Mouse (Mus musculus): ENCODE results near the gene Pspn. TPM values are rescaled to one million over a fixed set of nuclear protein-coding genes. Genes with fewer than 3 reads are reported as not detected.

Pspn gene
- polyA plus RNA-seq, 1 experiment from 2014 or later = not detected

DNA sequence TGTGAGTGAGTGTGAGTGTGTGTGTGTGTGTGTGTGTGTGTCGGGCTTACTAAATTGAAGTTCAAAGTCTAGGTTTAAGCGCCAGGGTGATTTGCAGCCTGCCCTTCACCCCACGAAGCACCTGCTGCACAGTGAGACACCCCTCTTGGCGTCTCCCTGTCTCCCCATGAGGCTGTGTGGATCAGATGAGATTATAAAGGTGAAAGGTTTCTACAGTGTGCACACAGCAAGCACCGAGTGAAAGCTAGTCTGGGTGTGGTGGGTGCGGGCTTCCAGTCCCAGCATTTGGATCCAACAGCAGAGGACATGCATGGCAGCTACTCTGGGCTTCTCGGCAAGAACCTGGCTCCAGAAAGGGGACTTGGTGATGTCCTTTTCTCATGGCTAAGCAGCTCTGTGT is 18.8 kb downstream of the Pspn start:
- H3K4me2 ChIP-seq = no peak overlapping the region
- H3K27me3 ChIP-seq = no peaks in the 10 kb centered on the region
- no peaks in the 10 kb centered on the region for H3K36me3 ChIP-seq
- no peaks in the 10 kb centered on the region for H3K9me3 ChIP-seq (replicated peaks)
- H3K9ac ChIP-seq = no peak overlapping the region
- 72% methylated on average over 7 of the region's 7 CpGs for WGBS
- H3K4me1 ChIP-seq (replicated peaks) = no peaks in the 10 kb centered on the region
- no peak overlapping the region for H3K27ac ChIP-seq
- no peak for ATAC-seq (replicated peaks; ENCODE audit: insufficient number of reproducible peaks, insufficient read depth, low FRiP score, low read depth)
- H3K4me3 ChIP-seq = no peak overlapping the region

- WGBS = 64% methylated on average over 4 of the region's 8 CpGs
Observed at GRCm38 (mm10) chr17:56979524-56979923, 20.3 kb downstream of the Pspn start.

DNA sequence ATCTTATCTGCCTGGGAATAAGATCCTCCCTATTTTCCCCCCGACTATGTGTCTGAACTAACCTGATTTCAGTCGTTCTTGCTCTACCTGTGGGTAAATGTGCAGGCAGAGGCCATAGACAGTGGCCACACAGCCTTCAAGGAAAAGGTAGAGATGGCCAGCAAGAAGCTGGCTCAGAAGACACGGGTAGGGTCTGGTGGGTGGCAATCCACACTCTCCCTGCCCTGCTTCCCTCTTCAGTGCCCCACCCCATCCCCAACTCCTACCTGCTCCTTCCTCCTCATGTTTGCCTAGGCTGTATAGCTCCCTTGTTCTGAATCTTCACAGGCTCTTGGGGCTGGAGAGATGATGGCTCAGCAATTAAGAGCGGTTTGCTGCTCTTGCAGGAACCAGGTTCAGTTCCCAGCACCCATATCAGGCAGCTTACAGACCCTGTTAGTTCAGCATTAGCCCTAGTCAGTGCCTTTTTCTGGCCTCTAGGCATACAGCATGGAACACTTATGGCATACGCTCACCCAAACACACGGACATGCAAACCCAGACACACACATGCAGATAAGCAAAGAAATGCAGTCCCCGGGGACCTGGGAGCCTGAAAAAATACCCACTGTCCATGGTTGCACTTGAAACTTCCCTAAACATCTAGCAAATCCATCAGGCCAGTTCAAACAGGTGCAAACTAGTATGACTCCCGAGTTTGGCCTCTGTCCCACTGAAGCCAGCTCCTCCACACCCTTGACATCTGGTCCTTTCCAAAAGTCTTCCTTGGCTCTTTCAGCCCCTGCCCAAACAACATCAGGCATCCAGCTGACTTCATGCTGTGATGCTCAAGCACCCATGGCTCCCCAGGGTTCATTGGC is 23.1 kb downstream of the Pspn start:
- Histone ChIP-seq H3K9me3 (replicated peaks) (no peaks in the 10 kb centered on the region), H3K36me3 (no peaks in the 10 kb centered on the region), H3K27ac (no peak overlapping the region), H3K27me3 (0 out of 2 replicates have a peak, but pooled peaks cover 1% of the 10 kb centered on the region), H3K9ac (no peak overlapping the region), H3K4me2 (no peak overlapping the region), H3K4me3 (no peak overlapping the region), H3K4me1 (replicated peaks) (no peaks in the 10 kb centered on the region)
- WGBS = 60% methylated on average over 8 of the region's 8 CpGs
- ATAC-seq (replicated peaks; ENCODE audit: insufficient number of reproducible peaks, insufficient read depth, low FRiP score, low read depth) = no peak

More at GRCm38 (mm10) chr17:56979524-56979923, 20.3 kb downstream of the Pspn start:
- no peaks in the 10 kb centered on the region for H3K36me3 ChIP-seq
- H3K9ac ChIP-seq = no peak overlapping the region
- no peak for ATAC-seq (replicated peaks; ENCODE audit: insufficient number of reproducible peaks, insufficient read depth, low FRiP score, low read depth)
- no peaks in the 10 kb centered on the region for H3K27me3 ChIP-seq
- H3K4me2 ChIP-seq = no peak overlapping the region
- H3K4me1 ChIP-seq (replicated peaks) = no peaks in the 10 kb centered on the region
- no peak overlapping the region for H3K27ac ChIP-seq
- no peak overlapping the region for H3K4me3 ChIP-seq
- no peaks in the 10 kb centered on the region for H3K9me3 ChIP-seq (replicated peaks)

DNA sequence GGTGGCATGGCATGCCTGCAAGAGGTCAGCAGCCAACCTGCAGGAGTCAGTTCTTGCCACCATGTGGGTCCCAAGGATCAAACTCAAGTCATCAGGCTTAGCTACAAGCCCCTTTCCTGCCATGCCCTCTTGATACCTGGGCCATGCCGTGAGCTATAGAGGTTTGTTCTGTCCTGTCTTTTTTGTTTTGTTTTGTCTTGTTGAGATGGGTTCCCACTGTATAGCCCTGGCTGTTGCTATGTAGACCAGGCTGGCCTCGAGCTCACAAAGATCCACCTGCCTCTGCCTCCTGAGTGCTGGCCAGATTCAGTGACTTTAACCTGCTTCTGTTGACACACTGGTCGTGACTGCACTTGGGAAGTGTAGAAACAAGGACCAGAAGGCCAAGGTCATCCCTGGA is 24.4 kb downstream of the Pspn start:
- no peak overlapping the region for H3K4me2 ChIP-seq
- WGBS = 59% methylated on average over 3 of the region's 3 CpGs

GRCm38 (mm10) chr17:56974708-56975240 is 25.0 kb downstream of the Pspn start:
- no peak overlapping the region for H3K4me2 ChIP-seq
- no peak overlapping the region for H3K4me3 ChIP-seq
- 0 out of 2 replicates have a peak, but pooled peaks cover 6% of the 10 kb centered on the region for H3K27me3 ChIP-seq
- H3K36me3 ChIP-seq = no peaks in the 10 kb centered on the region
- no peak overlapping the region for H3K9ac ChIP-seq
- no peaks in the 10 kb centered on the region for H3K4me1 ChIP-seq (replicated peaks)
- ATAC-seq (replicated peaks; ENCODE audit: insufficient number of reproducible peaks, insufficient read depth, low FRiP score, low read depth) = no peak
- H3K9me3 ChIP-seq (replicated peaks) = no peaks in the 10 kb centered on the region
- no peak overlapping the region for H3K27ac ChIP-seq
- 78% methylated on average over 5 of the region's 5 CpGs for WGBS

More for the DNA sequence above, 24.4 kb downstream of the Pspn start:
- ATAC-seq (replicated peaks; ENCODE audit: insufficient number of reproducible peaks, insufficient read depth, low FRiP score, low read depth) = no peak
- Histone ChIP-seq H3K4me1 (replicated peaks) (no peaks in the 10 kb centered on the region), H3K4me3 (no peak overlapping the region), H3K9me3 (replicated peaks) (no peaks in the 10 kb centered on the region), H3K27me3 (0 out of 2 replicates have a peak, but pooled peaks cover 6% of the 10 kb centered on the region), H3K27ac (no peak overlapping the region), H3K9ac (no peak overlapping the region), H3K36me3 (no peaks in the 10 kb centered on the region)

- ATAC-seq (replicated peaks; ENCODE audit: insufficient number of reproducible peaks, insufficient read depth, low FRiP score, low read depth) = no peak
- 60% methylated on average over 14 of the region's 14 CpGs for WGBS
- H3K9ac ChIP-seq = no peak overlapping the region
- H3K4me3 ChIP-seq = no peak overlapping the region
- no peak overlapping the region for H3K4me2 ChIP-seq
- 0 out of 2 replicates have a peak, but pooled peaks cover 6% of the 10 kb centered on the region for H3K27me3 ChIP-seq
- no peaks in the 10 kb centered on the region for H3K4me1 ChIP-seq (replicated peaks)
- no peaks in the 10 kb centered on the region for H3K9me3 ChIP-seq (replicated peaks)
- H3K27ac ChIP-seq = no peak overlapping the region
- H3K36me3 ChIP-seq = no peaks in the 10 kb centered on the region
Observed at GRCm38 (mm10) chr17:56973956-56974707, 25.7 kb downstream of the Pspn start.

DNA sequence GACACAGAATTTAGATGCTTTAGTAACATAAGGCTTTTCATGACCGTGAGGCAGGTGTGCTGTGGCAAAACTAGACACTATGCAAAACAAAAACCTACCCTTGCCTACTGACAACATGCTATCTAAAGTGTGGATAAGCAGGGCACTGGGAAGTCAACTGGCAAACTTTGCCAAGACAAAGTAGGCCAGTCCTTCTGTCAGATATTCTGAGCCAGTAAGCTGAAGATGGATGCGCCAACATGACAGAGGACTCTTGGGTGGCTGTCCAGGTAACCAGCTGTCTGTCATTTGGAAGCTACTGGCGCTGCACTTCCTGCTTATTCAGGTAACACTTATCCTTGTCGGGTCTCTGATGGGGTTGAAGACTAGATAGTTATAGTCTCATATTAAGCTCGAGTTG is 29.7 kb downstream of the Pspn start:
- WGBS = 49% methylated on average over 5 of the region's 5 CpGs
- Histone ChIP-seq H3K9ac (no peak overlapping the region), H3K27ac (no peak overlapping the region), H3K9me3 (replicated peaks) (no peaks in the 10 kb centered on the region), H3K4me1 (replicated peaks) (no peaks in the 10 kb centered on the region), H3K4me2 (no peak overlapping the region), H3K27me3 (0 out of 2 replicates have a peak, but pooled peaks cover 6% of the 10 kb centered on the region), H3K36me3 (no peaks in the 10 kb centered on the region), H3K4me3 (no peak overlapping the region)
- no peak for ATAC-seq (replicated peaks; ENCODE audit: insufficient number of reproducible peaks, insufficient read depth, low FRiP score, low read depth)

- no peak for ATAC-seq (replicated peaks; ENCODE audit: insufficient number of reproducible peaks, insufficient read depth, low FRiP score, low read depth)
- Histone ChIP-seq H3K9ac (no peak overlapping the region), H3K4me1 (replicated peaks) (no peaks in the 10 kb centered on the region), H3K27ac (no peak overlapping the region), H3K36me3 (no peaks in the 10 kb centered on the region), H3K4me3 (no peak overlapping the region), H3K9me3 (replicated peaks) (no peaks in the 10 kb centered on the region), H3K27me3 (0 out of 2 replicates have a peak, but pooled peaks cover 6% of the 10 kb centered on the region), H3K4me2 (no peak overlapping the region)
- 63% methylated on average over 3 of the region's 3 CpGs for WGBS
Observed at GRCm38 (mm10) chr17:56969321-56969720, 30.5 kb downstream of the Pspn start.

GRCm38 (mm10) chr17:56963646-56964045 is 36.2 kb downstream of the Pspn start:
- H3K9me3 ChIP-seq (replicated peaks) = no peaks in the 10 kb centered on the region
- no peak overlapping the region for H3K27ac ChIP-seq
- no peaks in the 10 kb centered on the region for H3K36me3 ChIP-seq
- H3K9ac ChIP-seq = no peak overlapping the region
- no peak for ATAC-seq (replicated peaks; ENCODE audit: insufficient number of reproducible peaks, insufficient read depth, low FRiP score, low read depth)
- no peak overlapping the region for H3K4me2 ChIP-seq
- H3K27me3 ChIP-seq = no peaks in the 10 kb centered on the region
- H3K4me3 ChIP-seq = no peak overlapping the region
- no peaks in the 10 kb centered on the region for H3K4me1 ChIP-seq (replicated peaks)
- 68% methylated on average over 6 of the region's 6 CpGs for WGBS

DNA sequence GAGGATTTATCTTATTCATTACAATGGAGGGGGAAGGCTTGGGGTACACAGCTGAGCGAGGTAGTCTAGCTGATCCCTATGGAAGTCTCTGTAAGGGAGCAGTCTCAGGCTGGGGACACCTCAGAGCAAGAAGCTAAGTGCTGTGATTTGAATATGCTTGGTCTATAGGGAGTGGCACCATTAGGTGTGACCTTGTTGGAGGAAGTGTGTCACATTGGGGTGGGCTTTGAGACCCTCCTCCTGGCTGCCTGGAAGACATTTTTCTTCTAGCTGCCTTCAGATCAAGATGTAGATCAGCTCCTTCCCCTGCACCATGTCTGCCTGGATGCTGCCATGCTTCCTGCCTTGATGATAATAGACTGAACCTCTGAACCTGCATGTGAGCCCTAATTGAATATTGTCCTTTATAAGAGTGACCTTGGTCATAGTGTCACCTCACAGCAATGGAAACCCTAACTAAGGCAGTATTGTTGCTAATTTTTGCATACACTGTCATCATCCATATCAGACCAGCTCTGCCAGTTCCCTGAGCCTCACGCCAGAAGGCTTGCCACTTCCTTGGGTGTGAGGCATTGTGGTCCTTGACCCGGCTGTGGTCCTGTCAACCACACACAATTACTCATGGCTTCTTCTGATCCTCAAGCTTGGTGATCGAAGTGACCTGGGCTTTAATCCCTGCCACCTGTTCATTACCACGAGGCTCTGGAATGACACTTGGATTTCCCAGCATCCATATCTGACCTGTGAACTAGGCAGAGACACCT is 37.0 kb downstream of the Pspn start:
- Histone ChIP-seq H3K4me3 (no peak overlapping the region), H3K4me1 (replicated peaks) (no peaks in the 10 kb centered on the region), H3K9ac (no peak overlapping the region), H3K4me2 (no peak overlapping the region), H3K27ac (no peak overlapping the region), H3K36me3 (no peaks in the 10 kb centered on the region), H3K27me3 (no peaks in the 10 kb centered on the region), H3K9me3 (replicated peaks) (no peaks in the 10 kb centered on the region)
- ATAC-seq (replicated peaks; ENCODE audit: insufficient number of reproducible peaks, insufficient read depth, low FRiP score, low read depth) = no peak
- 73% methylated on average over 5 of the region's 5 CpGs for WGBS

DNA sequence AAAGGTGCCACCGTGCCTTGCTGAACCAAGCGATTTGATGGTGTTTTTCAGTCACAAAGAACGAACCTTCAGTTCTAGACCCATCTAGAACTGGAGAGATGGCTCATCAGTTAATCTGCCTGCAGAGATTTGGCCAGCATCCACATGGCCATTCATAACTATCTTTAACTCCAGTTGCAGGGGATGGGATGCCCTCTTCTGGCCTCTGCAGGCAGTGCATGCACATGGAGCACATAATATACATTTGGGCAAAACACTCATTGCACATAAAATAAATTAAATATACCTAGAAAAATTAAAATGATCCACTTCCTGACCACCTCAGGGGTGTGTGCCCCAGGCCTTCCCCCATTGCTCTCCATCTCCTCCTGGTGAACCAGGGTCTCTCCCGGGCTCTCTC is 37.9 kb downstream of the Pspn start:
- Histone ChIP-seq H3K9me3 (replicated peaks) (no peaks in the 10 kb centered on the region), H3K9ac (no peak overlapping the region), H3K27ac (no peak overlapping the region), H3K36me3 (no peaks in the 10 kb centered on the region), H3K4me3 (no peak overlapping the region), H3K4me2 (no peak overlapping the region), H3K4me1 (replicated peaks) (no peaks in the 10 kb centered on the region), H3K27me3 (no peaks in the 10 kb centered on the region)
- no peak for ATAC-seq (replicated peaks; ENCODE audit: insufficient number of reproducible peaks, insufficient read depth, low FRiP score, low read depth)
- WGBS = 86% methylated on average over 4 of the region's 4 CpGs
